Mouse (Mus musculus) frontal cortex, postnatal 10 days (tissue): ENCODE measurements around the gene Ugt1a7c.

Source experiments
- DNase-seq, 2 experiments: peaks; one replicate each; pipeline ENCODE4 v3.0.0; 2022; ENCODE audit warnings: low spot score in 2 of 2, mixed read lengths in 1 of 2

Gene Ugt1a7c

DNA sequence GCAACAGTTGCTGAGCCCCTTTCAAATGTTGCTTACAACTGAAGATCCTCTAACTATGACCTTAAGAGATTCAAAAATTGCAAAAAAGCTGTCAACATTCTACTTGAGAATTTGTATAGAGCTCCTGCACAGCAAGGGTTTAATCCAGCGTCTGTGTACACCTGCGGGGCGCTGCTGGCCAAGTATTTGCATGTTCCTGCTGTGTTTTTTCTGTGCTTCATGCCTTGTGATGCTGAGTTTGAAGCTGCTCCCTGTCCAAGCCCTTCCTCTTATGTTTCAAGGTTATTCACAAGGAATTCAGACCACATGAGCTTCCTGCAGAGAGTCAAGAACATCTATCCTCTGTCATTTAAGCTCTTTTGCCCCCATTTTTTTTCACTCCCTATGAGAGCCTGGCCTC lies 97.3 kb downstream of the Ugt1a7c start:
- DNase-seq, result no peak

DNA sequence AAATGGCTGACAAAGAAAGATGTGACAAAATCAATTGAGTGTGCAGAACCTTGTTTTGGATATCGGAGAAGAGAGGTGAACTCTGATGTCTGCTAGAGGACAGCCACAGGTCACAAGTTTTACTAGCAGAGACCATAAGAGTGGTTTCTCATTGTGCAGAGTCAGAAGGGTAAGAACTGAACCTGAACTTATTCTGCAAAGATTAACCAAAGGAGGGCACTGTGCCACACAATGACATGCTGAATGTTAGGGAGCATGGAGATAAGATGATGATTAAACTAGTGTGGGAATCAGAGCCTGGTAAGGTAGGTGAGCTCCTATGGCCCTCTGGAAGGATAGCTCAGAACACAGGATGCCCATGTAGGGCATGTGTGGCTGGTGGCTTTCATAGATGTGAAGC lies 100.8 kb downstream of the Ugt1a7c start:
- DNase-seq, result no peak

DNA sequence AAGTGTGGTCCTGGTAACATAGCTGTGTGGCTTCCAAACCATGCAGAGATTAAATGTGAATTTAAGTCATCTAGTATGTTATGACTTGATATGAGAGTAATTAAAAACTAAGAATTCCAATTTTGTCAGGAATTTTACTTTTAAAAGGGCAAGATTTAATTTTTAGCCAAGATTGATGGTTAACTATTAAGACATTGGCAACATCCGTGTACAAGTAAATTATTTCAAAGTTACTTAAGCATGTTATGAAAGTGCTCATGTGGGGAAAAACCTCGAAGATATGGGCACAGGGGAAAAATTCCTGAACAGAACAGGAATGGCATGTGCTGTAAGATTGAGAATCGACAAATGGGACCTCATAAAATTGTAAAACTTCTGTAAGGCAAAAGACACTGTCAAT lies 102.6 kb downstream of the Ugt1a7c start:
- DNase-seq, result no peak

DNA sequence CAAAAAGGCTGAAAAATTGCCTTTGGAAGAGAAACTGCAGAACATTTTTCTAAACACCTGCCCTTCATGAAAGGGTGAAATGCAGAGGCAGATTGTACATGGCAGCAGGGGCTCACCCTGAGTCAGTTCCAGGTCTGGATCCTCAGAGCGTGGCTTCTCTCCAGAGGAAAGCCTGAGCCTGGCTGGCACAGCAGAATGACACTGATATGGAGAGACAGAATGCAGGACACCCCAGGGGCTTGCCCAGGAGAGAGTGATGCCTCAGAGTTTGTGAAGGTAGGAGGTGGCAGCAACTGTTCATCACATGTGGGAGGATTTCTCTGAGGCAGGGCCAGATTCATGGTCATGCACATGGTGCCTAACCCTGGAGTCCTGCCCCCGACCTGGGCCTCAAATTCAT lies 105.1 kb downstream of the Ugt1a7c start:
- no peak for DNase-seq

DNA sequence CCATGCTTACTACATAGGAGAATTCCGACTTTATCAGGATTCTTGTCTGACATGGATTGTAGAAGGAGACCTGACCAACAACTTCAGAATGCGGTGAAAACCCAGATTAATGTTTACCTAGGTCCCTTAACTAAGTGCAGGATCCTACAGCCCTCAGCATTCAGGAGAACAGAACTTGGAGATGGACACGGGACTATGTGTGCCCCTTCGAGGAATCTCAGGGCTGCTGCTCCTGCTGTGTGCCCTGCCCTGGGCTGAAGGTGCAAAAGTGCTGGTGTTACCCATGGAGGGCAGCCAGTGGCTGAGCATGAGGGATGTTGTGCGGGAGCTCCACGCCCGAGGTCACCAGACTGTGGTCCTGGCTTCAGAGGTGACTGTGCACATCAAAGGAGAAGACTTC lies 105.6 kb downstream of the Ugt1a7c start, which contains the start of gene Ugt1a2:
Gene Ugt1a2 (plus strand): TSS at position 146 of the 400 bp plus-strand sequence.
- no peak for DNase-seq

DNA sequence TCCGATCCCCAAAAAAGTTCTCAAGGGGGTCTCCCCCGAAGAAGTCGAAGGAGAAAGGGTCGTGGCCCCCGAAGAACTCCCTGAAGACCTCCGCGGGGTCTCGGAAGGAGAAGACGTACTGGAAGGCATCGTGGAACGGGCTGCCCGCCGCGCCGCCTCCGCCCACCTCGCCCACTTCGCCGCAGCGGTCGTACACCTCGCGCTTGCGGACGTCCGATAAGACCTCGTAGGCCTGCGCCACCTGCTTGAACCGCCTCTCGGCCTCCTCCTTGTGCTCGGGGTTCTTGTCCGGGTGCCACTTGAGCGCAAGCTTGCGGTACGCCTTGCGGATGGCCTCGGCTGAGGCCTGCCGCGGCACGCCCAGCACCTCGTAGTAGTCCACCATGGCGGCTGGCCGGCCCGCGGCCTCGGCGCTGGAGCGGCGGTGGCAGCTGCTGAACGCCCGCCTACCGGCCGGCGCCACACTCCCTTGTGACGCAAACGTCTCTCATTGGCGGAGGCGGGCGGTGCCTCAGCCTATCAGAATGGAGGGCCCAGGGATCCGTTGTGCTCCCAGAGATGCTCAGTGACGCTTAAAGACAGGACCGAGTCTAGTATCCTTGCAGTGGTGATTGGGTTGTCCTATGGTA lies 110.5 kb downstream of the Ugt1a7c start, which contains the start of gene Dnajb3:
Gene Dnajb3 (minus strand): TSS at position 489 of the 629 bp plus-strand sequence.
- DNase-seq, result peak; percentile 71 to 84

DNA sequence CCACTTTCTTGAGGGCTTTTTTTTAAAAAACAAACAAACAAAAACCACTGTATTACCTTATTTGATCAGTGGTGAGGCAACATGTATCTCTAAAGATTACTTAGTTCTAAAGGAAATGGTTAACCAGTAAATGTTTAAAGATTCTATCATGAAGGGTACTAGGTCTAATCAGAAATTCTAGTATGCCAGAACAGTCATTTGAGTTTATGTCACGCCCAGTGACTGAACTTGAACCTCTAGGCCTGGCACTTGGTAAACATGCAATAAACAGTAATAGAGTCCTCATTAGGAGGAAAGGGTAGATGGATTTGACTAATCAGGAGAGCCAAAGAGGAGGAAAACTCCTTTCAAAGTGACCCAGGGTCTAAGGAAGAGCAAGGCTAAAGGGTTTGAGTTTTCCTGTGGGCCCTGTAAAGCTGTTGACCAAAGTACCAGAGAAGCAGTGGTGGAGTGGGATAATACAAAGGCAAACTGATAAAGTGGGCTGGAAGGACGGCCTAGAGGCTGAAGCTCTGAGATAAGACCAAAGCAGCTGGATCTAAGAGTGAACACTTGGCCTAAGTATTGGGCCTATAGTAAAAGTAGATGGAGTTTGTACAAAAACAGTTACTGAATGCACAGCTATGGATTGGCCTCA lies 112.1 kb downstream of the Ugt1a7c start:
- no peak for DNase-seq

DNA sequence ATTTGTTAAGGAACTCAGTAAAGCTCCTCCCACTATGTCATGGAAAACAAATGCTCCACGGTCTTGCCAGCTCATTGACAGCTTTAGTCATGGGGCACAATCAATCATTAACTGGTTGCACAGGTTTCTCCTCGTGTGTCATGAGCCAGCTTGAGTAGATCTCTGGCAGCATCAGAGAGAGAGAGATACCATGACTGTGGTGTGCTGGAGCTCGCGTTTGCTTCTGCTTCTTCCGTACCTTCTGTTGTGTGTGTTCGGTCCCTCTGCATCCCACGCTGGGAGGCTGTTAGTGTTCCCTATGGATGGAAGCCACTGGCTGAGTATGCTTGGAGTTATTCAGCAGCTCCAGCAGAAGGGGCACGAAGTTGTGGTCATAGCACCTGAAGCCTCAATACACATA lies 117.0 kb downstream of the Ugt1a7c start, which contains the start of gene Ugt1a1:
Gene Ugt1a1 (plus strand): TSS at position 148 of the 400 bp plus-strand sequence.
- DNase-seq, result no peak

DNA sequence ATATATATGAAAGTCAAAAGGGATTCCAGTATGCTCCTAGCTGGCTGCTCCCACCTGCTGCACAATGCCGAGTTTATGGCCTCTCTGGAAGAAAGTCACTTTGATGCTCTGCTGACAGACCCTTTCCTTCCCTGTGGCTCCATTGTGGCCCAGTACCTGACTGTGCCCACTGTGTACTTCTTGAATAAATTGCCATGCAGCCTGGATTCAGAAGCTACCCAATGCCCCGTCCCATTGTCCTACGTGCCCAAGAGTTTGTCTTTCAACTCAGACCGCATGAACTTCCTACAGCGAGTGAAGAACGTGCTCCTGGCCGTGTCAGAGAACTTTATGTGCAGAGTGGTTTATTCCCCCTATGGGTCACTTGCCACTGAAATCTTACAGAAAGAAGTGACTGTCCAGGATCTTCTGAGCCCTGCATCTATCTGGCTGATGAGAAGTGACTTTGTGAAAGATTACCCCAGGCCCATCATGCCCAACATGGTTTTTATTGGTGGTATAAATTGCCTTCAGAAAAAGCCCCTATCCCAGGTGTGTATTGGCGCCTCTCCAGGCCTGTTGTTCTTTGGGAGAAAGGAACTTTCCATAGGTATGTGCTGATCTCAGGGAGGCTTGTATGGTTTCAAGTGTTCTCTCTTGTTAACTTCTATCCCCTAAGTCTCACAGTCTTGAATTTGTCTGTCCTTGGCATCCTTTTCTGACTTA lies 117.6 kb downstream of the Ugt1a7c start:
- DNase-seq, result no peak

DNA sequence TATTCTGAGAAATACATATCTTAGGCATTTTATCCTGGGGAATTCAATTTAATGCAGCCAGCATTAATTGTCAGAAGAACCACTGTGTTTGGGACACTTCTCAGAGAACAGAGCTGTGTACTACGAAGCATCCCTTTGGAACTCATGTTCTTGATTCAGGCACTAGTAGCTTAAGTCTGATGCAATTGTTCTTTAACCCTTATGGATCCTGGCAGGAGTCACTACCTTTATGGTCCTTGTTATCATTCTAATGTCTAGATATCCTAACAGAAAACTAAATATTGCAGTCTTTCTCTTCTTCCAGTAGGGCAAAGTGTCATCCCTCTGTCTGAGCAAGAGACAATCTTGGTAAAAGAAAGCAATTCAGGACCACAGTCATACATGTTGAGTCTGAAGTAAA lies 118.2 kb downstream of the Ugt1a7c start:
- no peak for DNase-seq

DNA sequence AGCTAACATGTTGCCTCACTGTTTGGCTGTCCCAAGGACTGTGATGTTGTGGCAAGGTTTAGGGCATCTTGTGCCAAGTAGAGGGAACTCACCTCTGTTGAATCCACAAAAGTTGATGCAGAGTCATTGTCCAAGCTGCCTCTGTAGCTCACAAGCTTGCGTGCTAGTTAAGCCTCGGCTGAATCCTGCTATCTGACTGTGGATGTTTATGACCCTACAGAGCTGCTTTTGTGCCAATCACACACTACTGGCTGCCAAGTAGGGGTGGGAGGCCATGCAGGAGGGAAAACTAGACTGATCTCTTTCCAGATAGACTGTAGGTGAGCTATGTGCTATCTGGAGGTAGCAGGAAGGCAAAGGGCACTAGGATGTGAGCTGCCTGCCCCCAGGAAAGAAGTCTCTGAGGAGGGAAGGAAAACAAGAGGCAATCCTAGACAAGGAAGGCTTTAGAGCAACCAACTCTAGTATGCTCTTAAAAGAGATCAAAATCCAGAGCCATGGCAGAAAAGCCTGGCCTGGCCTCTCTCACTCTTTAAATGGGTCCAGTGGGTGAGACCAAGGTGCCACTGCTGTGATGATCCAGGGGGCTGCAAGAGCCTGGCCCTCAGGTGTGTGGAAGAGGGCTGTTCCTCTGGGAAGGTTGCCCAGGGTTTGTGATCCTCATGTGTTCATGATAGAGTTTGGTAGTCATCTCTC lies 119.1 kb downstream of the Ugt1a7c start:
- DNase-seq, result no peak

DNA sequence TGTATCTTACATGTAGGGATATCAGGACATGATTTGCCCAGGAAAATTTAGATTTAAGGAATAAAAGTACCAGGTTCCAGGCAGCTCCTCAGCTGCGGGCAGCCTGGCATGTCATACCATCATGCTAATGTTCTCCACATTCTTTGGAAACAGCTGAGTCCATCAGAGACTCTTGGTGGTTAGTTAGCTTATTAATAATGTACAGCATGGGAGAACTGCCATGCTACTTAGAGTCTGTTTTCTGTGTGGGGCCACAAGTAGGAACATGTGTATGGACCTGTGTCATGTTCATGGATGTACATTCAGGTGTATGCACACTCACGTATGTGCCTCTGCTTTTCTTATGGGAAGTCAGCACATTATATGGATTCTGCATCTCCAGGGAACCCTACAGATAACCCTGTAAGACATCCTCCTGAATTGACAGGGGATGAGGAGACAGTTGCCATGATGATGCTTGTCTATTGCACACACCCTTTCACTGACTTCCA lies 119.6 kb downstream of the Ugt1a7c start:
- no peak for DNase-seq

DNA sequence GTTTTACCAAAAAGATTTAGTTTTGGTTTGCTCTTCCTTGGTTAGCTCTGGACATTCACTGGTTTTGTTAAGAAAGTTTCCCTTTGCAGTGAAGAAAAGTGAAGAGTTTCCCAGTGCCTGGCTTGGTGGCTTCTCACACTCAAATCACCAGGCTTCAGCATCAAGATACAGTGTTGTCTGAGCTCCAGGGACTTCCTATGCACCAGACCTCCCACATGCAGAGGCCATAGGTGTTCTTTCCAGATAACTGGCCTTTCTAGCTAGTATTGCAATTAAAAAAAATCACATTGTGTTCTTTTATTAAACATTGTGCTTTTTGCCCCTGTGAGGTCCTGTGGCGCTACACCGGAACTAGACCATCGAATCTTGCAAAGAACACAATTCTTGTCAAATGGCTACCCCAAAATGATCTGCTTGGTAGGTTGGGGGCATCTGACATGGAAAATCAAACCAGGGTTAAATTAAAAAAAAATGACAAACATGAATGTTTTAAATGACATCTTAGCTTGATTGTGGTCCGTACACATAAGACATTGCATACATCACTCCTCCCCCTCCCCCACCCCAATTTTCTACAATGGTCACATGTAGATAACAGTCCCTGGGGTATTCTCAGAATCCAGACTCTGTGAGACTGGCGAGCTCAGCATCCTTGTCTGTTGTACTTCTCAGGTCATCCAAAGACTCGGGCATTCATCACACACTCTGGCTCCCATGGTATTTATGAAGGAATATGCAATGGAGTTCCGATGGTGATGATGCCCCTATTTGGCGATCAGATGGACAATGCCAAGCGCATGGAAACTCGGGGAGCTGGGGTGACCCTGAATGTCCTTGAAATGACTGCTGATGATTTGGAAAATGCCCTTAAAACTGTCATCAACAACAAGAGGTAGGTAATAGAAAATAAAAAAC lies 120.9 kb downstream of the Ugt1a7c start:
- DNase-seq, result no peak

DNA sequence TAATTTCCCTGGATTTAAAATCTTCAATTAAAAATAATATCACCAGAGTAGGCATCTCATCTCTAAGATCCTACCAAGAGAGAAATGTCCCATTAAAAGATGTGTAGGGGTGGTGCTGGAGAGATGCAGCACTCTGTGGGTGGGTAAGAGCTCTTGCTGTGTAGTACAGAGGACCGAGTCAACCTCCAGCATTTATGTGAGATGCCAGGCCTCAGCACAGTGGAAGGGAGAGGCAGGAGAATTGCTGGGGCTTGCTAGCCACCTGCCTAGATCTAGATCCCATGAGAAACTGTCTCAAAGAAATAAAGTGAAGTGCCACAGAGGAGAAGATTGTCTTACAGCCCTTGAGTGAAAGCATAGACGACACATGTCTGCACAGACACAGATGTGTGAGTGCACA lies 121.7 kb downstream of the Ugt1a7c start:
- DNase-seq, result no peak

DNA sequence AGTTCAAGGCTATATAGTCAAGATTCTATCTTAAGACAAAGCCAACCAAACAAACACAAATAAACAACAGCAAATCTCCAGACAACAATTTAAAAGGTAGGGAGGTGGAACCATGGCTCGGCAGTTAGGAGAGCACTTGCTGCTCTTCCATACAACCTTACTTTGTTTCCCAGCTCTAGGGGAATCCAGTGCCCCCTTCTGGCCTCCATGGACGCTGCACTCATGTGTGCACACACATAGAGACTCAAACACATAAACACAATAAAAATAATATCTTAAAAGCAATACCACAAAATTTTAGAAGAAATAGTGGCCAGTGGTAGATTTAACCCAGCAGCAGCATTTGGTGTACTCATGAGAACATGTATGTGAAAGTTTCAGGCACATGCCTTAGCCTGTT lies 122.3 kb downstream of the Ugt1a7c start:
- no peak for DNase-seq

DNA sequence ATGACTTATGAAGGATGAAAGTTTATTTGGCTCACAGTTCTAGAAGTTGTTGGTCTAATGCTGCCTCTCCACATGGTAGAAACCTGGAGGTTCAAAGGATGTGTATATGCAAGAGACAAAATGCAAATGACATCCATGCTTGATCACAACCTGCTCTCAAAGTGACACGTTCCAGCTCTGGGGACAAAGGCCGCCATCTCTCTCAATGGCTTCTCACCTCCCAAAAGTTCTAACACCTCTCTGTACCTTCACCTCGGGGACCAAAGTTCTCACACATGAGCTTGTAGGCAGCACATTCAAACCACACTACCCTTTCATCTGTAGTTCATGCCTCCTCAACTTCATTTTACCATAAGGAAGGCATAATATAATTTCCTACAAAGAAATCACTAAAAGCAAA lies 122.7 kb downstream of the Ugt1a7c start:
- no peak for DNase-seq

DNA sequence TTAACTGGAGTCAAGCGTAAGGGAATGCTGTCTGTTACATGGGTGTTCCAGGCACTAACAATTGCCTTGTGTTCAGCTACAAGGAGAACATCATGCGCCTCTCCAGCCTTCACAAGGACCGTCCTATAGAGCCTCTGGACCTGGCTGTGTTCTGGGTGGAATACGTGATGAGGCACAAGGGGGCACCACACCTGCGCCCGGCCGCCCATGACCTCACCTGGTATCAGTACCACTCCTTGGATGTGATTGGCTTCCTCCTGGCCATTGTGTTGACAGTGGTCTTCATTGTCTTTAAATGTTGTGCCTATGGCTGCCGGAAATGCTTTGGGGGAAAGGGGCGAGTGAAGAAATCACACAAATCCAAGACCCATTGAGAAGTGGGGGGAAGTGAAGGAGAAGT lies 123.2 kb downstream of the Ugt1a7c start:
- DNase-seq, result peak in 1 of 2 experiments; percentile 11

DNA sequence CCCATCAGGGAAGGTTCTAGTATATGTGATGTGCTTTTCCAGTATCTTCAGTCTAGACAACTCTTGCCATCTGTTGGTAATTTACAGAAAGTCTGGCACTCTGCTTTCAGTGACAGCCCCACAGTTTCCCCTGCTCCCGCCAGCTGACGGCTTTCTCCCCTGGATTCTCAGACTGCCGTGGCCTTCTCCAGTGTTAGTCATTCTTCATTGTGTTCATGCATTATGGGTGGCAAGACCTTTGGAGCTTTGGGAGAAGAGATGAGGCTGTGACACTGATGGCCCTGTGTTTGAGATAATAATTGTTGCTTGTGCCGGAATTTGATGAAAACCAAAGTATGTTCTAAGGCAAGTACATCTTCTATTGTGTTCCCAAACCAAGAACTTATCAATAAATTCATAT lies 123.7 kb downstream of the Ugt1a7c start:
- no peak for DNase-seq

DNA sequence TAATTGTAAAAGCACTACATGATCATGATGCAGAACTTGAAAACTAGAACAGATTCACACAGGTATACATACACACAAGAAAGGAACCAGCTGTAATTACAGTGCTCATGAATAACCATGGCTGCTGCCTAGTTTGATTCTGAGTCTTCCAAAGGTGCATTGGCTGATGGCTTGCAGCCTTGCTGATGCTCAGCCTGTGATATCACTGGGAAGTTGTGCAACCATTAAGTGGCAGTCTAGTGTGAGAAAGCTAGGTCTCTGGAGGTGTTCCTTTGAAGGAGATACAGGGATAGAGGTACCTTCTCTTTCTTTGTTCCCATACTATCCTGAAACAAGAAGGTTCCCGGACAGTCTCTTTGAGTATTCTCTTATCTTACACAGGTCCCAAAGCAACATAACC lies 124.2 kb downstream of the Ugt1a7c start:
- no peak for DNase-seq

DNA sequence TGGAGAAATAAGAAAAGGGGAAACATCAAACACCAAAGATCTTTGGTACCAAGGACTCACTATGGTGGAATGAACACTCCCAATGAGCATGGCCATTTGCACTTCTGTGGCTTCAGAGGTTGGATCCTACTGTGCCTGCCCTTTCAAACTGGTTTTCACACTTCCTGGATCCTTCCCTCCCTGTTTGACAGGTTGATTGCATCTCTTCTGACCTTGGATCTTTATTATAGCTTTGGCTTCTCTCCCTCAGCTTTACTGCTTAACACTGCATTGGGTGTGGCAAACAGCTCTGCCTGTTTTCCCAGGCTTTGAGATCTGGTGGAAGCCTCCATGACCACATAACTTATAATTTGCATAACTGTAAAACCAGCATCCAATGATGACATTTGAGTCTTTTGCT lies 125.5 kb downstream of the Ugt1a7c start:
- DNase-seq, result no peak

DNA sequence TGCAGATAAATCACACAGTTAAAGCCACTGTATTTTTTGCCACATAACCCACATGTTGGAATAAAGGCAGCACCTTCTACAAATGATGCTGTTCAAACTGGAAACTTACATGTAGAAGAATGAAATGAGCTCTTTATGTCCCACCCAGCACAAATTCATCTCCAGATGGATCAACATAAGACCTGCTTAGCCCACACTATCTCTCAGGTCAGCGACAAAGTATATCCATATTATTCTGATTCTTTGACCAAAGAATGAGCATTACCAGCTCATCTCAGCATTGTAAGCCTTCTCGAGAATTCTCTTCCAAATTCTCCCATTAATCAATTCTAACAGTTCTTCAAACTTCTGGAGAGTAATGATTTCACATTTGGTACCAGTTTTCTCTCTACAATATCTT lies 127.4 kb downstream of the Ugt1a7c start:
- no peak for DNase-seq
